Mouse (Mus musculus): ENCODE results near the gene Isoc2b.

GRCm38 (mm10) chr7:4842077-4842476 lies 28.0 kb downstream of the Isoc2b start:
- TF ChIP-seq POLR2A (IDR thresholded peaks at IDR 0.05; ENCODE audit: borderline replicate concordance, control insufficient read depth, low read depth, low read length) = no peak
- TF ChIP-seq CTCF (IDR thresholded peaks at IDR 0.05; ENCODE audit: control insufficient read depth, insufficient read depth, low read length) = no peak
